Mouse (Mus musculus) kidney, embryonic 16.5 days (tissue): ENCODE results near the gene Tgm2. TPM values are rescaled to one million over a fixed set of nuclear protein-coding genes. Genes with fewer than 3 reads are reported as not detected.
A peak's percentile ranks its signal among the peaks of the same experiment; 100 is the strongest.

ENCODE experiments used
- ATAC-seq: fragments of 200-750 bp; cut with Nextera tagmentation; 2 replicates; pipeline ENCODE4 v1.8.0; 2017; ENCODE audit warnings: moderate TSS enrichment; ENCODE audit not compliant: low FRiP score, low TSS enrichment
- H3K27ac ChIP-seq: fragments of 300-500 bp; sonication (generic); 2 replicates; pipeline ENCODE4 v1.5.1; 2014; ENCODE audit warnings: low read length
- H3K27me3 ChIP-seq: fragments of 300-500 bp; sonication (generic); 2 replicates; pipeline ENCODE4 v1.6.1; 2014; ENCODE audit warnings: low read length, control low read depth, mixed read lengths; ENCODE audit not compliant: insufficient read depth
- H3K36me3 ChIP-seq: fragments of 300-500 bp; sonication (generic); 2 replicates; pipeline ENCODE4 v1.6.1; 2014; ENCODE audit warnings: low read length, control low read depth, mixed read lengths; ENCODE audit not compliant: insufficient read depth
- H3K4me1 ChIP-seq: fragments of 300-500 bp; sonication (generic); 2 replicates; pipeline ENCODE4 v1.6.1; 2014; ENCODE audit warnings: low read length, control low read depth, mixed read lengths; ENCODE audit not compliant: insufficient read depth
- H3K4me2 ChIP-seq: fragments of 300-500 bp; sonication (generic); replicated peaks from 2 replicates; pipeline ENCODE4 v1.6.1; 2014; ENCODE audit warnings: low read depth, low read length
- H3K4me3 ChIP-seq: fragments of 300-500 bp; sonication (generic); 2 replicates; pipeline ENCODE4 v1.5.1; 2014; ENCODE audit warnings: mild to moderate bottlenecking, low read length
- H3K9ac ChIP-seq: fragments of 300-500 bp; sonication (generic); replicated peaks from 2 replicates; pipeline ENCODE4 v1.6.1; 2014; ENCODE audit warnings: low read length
- H3K9me3 ChIP-seq: fragments of 300-500 bp; sonication (generic); 2 replicates; pipeline ENCODE4 v1.6.1; 2016; ENCODE audit warnings: low read length, control low read depth
- WGBS: fragments of 180-500 bp; shearing (Covaris S2); extraction: QIAGEN DNeasy Blood & Tissue Kit; methylation state at CpG from one replicate; pipeline ENCODE4 v1.1.7; 2014; 5-methylcytosine and 5-hydroxymethylcytosine counted together
- polyA plus RNA-seq: library from polyadenylated mRNA; unstranded; fragments of >200 nt; fragmentation: Nextera tagmentation; extraction: Ambion mirVana; gene quantifications from 2 replicates; pipeline ENCODE4 v1.2.1, GENCODE M21; 2015

Gene Tgm2
- polyA plus RNA-seq, 1 experiment from 2014 or later = 48.3 TPM

GRCm38 (mm10) chr2:158179370-158180111 lies 33.3 kb upstream of the Tgm2 start:
- WGBS = 8% methylated on average over 18 of the region's 18 CpGs
- peak; percentile 60 for ATAC-seq
- Histone ChIP-seq H3K4me2 (peak overlapping the region; percentile 64), H3K4me1 (peaks cover 26% of the 10 kb centered on the region), H3K27me3 (no peaks in the 10 kb centered on the region), H3K27ac (peak overlapping the region; percentile 86), H3K36me3 (no peaks in the 10 kb centered on the region), H3K4me3 (peak overlapping the region; percentile 33), H3K9me3 (no peaks in the 10 kb centered on the region), H3K9ac (peak overlapping the region; percentile 47)

- H3K36me3 ChIP-seq = no peaks in the 10 kb centered on the region
- peak overlapping the region; percentile 47 for H3K9ac ChIP-seq
- 6% methylated on average over 19 of the region's 19 CpGs for WGBS
- H3K4me3 ChIP-seq = peak overlapping the region; percentile 33
- H3K27ac ChIP-seq = peak overlapping the region; percentile 86
- peaks cover 28% of the 10 kb centered on the region for H3K4me1 ChIP-seq
- H3K4me2 ChIP-seq = peak overlapping the region; percentile 64
- H3K9me3 ChIP-seq = no peaks in the 10 kb centered on the region
- peak; percentile 95 for ATAC-seq
- H3K27me3 ChIP-seq = no peaks in the 10 kb centered on the region
Measured at GRCm38 (mm10) chr2:158178696-158179369, 32.6 kb upstream of the Tgm2 start.

GRCm38 (mm10) chr2:158178139-158178538 lies 31.9 kb upstream of the Tgm2 start:
- 71% methylated on average over 4 of the region's 4 CpGs for WGBS
- no peak for ATAC-seq
- H3K4me2 ChIP-seq = no peak overlapping the region

GRCm38 (mm10) chr2:158177574-158177973 lies 31.3 kb upstream of the Tgm2 start:
- no peak overlapping the region for H3K27ac ChIP-seq
- H3K4me1 ChIP-seq = peaks cover 28% of the 10 kb centered on the region
- H3K9ac ChIP-seq = no peak overlapping the region
- WGBS = 83% methylated on average over 3 of the region's 3 CpGs
- H3K4me2 ChIP-seq = no peak overlapping the region
- H3K36me3 ChIP-seq = no peaks in the 10 kb centered on the region
- no peak overlapping the region for H3K4me3 ChIP-seq
- no peaks in the 10 kb centered on the region for H3K27me3 ChIP-seq
- no peaks in the 10 kb centered on the region for H3K9me3 ChIP-seq
- ATAC-seq = no peak

More at GRCm38 (mm10) chr2:158178139-158178538, 31.9 kb upstream of the Tgm2 start:
- H3K36me3 ChIP-seq = no peaks in the 10 kb centered on the region
- no peak overlapping the region for H3K9ac ChIP-seq
- peak overlapping the region; percentile 56; the same call in 1 of the 2 replicates for H3K27ac ChIP-seq
- H3K4me3 ChIP-seq = no peak overlapping the region
- H3K9me3 ChIP-seq = no peaks in the 10 kb centered on the region
- H3K27me3 ChIP-seq = no peaks in the 10 kb centered on the region
- peaks cover 28% of the 10 kb centered on the region for H3K4me1 ChIP-seq

GRCm38 (mm10) chr2:158176763-158177162 lies 30.5 kb upstream of the Tgm2 start:
- WGBS = 90% methylated on average over 9 of the region's 9 CpGs

GRCm38 (mm10) chr2:158175433-158175832 lies 29.2 kb upstream of the Tgm2 start:
- H3K4me1 ChIP-seq = peaks cover 28% of the 10 kb centered on the region
- no peak overlapping the region for H3K27ac ChIP-seq
- H3K9me3 ChIP-seq = no peaks in the 10 kb centered on the region
- 57% methylated on average over 3 of the region's 3 CpGs for WGBS
- H3K9ac ChIP-seq = no peak overlapping the region
- H3K4me3 ChIP-seq = no peak overlapping the region
- no peaks in the 10 kb centered on the region for H3K27me3 ChIP-seq
- no peak for ATAC-seq
- no peak overlapping the region for H3K4me2 ChIP-seq
- H3K36me3 ChIP-seq = no peaks in the 10 kb centered on the region

More at GRCm38 (mm10) chr2:158176763-158177162, 30.5 kb upstream of the Tgm2 start:
- no peak overlapping the region for H3K9ac ChIP-seq
- no peak overlapping the region for H3K4me2 ChIP-seq
- H3K4me3 ChIP-seq = no peak overlapping the region
- H3K9me3 ChIP-seq = no peaks in the 10 kb centered on the region
- H3K4me1 ChIP-seq = peaks cover 28% of the 10 kb centered on the region
- H3K27me3 ChIP-seq = no peaks in the 10 kb centered on the region
- H3K36me3 ChIP-seq = no peaks in the 10 kb centered on the region
- H3K27ac ChIP-seq = no peak overlapping the region
- no peak for ATAC-seq

- Histone ChIP-seq H3K9me3 (no peaks in the 10 kb centered on the region), H3K27ac (no peak overlapping the region), H3K36me3 (no peaks in the 10 kb centered on the region), H3K4me1 (peaks cover 25% of the 10 kb centered on the region), H3K4me2 (no peak overlapping the region), H3K27me3 (no peaks in the 10 kb centered on the region), H3K9ac (no peak overlapping the region), H3K4me3 (no peak overlapping the region)
- WGBS = 81% methylated on average over 15 of the region's 15 CpGs
- no peak for ATAC-seq
Measured at GRCm38 (mm10) chr2:158174958-158175357, 28.7 kb upstream of the Tgm2 start.

- no peak overlapping the region for H3K4me3 ChIP-seq
- H3K4me1 ChIP-seq = peaks cover 20% of the 10 kb centered on the region
- H3K9me3 ChIP-seq = no peaks in the 10 kb centered on the region
- H3K9ac ChIP-seq = no peak overlapping the region
- ATAC-seq = no peak
- no peaks in the 10 kb centered on the region for H3K27me3 ChIP-seq
- H3K4me2 ChIP-seq = no peak overlapping the region
- no peak overlapping the region for H3K27ac ChIP-seq
- WGBS = 67% methylated on average over 5 of the region's 5 CpGs
- no peaks in the 10 kb centered on the region for H3K36me3 ChIP-seq
Measured at GRCm38 (mm10) chr2:158174438-158174837, 28.2 kb upstream of the Tgm2 start.

GRCm38 (mm10) chr2:158170394-158170793 lies 24.2 kb upstream of the Tgm2 start:
- Histone ChIP-seq H3K9me3 (no peaks in the 10 kb centered on the region), H3K4me2 (no peak overlapping the region), H3K9ac (no peak overlapping the region), H3K4me3 (no peak overlapping the region), H3K4me1 (peaks cover 42% of the 10 kb centered on the region), H3K27me3 (no peaks in the 10 kb centered on the region), H3K27ac (no peak overlapping the region), H3K36me3 (no peaks in the 10 kb centered on the region)
- 73% methylated on average over 2 of the region's 2 CpGs for WGBS
- ATAC-seq = no peak

GRCm38 (mm10) chr2:158169771-158170170 lies 23.5 kb upstream of the Tgm2 start:
- Histone ChIP-seq H3K27ac (no peak overlapping the region), H3K27me3 (no peaks in the 10 kb centered on the region), H3K9ac (no peak overlapping the region), H3K4me3 (no peak overlapping the region), H3K4me2 (no peak overlapping the region), H3K36me3 (no peaks in the 10 kb centered on the region), H3K9me3 (no peaks in the 10 kb centered on the region), H3K4me1 (peaks cover 40% of the 10 kb centered on the region)
- WGBS = 90% methylated on average over 7 of the region's 7 CpGs
- no peak for ATAC-seq
